Mouse (Mus musculus): Measurements from ENCODE around the gene Unc13b.

The Unc13b gene

DNA sequence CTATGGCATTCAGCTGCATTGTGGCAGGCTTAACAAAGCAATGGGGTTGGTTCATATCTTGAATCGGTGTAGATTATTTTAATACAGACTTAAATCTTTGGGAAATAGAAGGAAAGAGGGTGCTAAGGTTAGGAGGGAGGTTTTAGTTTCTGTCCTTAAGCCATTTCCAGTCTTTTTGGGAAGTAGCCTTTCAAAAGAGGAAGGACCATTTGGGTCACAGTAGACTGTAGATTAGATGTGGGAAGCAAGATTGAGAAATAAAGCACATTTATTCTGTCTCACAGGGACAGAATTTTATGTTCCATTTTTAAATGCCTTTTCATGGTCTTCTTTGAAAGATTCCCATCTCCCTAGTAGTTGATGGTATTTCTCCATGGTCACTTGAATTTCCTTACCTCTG is 159.2 kb downstream of the Unc13b start:
- DNase-seq (ENCODE audit: low spot score in 2 of 2): no peak

DNA sequence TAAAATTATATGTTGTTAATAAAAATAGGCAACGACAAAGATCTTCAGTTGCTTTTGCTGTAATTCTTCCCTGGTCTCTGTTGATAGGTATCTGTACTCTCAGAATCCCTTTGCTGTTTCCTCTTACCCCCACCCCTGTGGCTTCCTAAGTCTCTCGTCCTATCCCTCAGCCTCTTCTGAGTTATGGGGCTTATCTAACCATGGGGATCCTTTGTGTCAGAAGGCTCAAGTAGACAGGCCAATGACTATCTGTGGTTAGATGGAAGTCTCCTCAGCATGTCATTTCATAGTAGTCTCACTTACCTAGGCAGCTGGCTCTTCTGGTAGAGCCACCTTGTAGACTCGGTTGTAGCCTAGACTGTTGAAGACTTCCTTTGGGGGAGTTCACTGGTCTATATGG is 173.1 kb downstream of the Unc13b start:
- no peak for DNase-seq (ENCODE audit: low spot score in 2 of 2)

DNA sequence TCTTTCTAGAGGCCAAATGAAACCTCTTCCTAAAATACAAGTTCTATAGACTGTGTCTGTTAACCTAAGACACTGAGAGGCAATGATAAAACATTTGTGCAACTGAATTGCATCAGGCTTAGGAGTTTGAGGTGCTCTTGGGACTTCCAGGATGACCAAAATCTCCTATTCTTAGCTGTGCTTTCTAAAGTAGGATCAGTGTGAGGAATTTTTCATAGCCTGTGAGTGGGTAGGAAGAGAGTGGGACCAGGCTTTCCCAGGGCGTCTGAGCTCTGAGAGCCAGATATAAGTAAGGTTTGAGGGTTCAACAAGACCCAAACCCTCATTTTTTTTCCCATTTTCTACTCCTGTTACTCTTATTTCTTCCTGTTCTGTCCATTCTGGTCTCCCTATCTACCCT is 174.2 kb downstream of the Unc13b start:
- DNase-seq (ENCODE audit: low spot score in 2 of 2): no peak

DNA sequence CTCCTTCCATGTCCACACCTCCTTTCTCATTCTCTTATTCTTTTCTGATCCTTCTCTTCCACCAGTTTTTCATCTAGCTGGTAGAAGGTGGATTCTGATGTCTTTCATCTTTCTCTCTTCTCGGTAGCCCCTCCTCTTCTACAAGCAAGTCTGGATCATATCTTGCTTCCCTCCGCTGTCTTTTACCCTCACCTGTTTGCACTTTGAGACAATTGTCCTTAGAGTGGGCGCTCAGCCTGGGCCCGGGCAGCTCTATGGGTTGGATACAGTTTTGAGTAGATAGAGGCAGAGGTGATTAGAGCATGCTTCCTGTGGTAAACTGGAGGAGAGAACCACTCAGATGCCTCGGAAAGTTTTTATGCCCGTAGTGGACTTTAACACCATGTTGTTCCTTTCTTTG is 174.7 kb downstream of the Unc13b start:
- no peak for DNase-seq (ENCODE audit: low spot score in 2 of 2)

DNA sequence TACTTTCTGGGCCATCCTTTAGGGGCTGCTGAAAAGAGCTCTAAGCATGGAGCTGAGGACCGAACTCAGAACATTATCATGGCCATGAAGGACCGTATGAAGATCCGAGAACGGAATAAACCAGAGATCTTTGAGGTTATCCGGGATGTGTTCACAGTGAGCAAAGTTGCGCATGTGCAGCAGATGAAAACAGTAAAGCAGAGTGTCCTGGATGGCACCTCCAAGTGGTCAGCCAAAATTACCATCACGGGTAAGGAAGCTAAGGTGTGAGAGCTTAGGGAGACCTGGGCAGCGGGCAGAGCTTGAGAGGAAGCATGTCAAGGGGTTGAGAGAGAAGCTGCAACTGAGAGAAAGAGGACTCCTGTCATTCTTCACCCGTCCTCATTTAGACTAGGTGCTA is 178.1 kb downstream of the Unc13b start:
- no peak for DNase-seq (ENCODE audit: low spot score in 2 of 2)

DNA sequence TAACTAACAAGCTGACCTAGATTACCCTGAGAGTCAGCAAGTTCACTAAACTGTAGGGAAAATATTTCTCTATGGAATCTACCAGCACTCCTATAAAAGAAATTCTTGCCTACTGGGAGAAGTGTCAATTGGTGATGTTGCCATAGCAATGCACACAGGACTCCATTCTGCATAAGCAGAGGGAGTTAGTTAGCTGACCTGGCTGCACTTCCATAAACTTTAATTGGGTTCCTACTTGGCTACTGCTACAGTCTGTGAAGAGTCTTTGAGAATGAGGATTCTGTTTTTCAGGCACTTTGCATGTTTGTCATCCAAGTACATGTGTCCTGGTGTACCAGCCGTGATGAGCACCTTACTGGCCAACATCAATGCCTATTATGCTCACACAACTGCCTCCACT is 182.0 kb downstream of the Unc13b start:
- DNase-seq (ENCODE audit: low spot score in 2 of 2): no peak

DNA sequence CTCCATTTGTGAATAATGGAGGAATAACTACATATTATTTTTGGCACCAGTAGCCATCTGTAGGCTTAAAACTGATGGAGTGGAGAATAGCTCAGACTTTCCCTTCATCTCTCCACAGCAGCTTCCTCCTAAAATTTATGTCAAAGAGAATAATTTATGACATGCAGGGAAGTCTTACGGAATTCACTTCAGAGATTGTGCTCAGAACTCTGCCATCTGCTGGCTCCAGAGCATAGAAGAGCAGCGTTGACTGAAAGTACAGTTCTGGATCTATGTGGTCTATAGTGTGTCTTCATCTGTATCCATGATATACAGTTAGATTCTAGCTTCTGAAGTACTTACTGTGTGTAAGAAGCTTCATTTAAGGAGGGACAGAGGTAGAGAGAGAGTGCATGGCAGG is 185.3 kb downstream of the Unc13b start:
- DNase-seq (ENCODE audit: low spot score in 2 of 2): no peak

DNA sequence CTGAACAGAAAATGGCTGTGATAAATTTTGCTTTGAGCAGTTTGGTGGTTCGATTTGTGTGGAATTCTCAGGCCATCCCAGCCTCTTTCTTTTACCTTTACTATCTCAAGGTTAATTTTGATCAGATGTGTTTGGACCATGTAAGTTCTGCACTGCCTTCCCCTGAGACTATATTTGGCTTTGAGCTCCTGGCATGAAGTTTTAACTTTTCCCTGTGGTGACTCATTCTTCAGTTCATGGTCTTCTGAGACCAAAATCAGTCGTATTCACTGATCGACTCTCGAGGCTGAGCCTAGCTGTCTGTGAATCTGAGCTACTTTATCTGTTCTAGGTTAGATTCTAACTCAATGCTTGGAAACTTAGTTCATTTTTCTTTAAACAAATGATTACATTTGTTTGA is 187.0 kb downstream of the Unc13b start:
- DNase-seq (ENCODE audit: low spot score in 2 of 2): no peak

DNA sequence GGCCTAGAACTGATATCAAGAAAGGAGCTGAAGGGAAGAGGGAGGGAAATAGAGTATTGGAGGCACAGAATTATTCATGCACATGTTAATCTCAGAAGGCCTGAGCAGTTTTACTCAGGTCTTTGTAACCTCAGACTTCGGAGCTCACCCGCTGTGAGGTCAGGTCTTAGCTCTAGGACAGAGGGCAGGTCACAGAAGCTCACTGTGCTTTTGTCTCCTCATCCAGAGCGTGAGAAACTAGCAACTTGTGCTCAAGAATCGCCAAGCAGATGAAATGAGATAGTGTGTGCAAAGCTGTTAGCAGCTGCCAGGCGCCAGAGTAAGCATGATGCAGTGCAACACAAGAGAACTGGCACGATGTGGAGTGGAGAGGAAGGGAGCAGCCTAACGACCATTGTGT is 189.3 kb downstream of the Unc13b start:
- DNase-seq (ENCODE audit: low spot score in 2 of 2): no peak

DNA sequence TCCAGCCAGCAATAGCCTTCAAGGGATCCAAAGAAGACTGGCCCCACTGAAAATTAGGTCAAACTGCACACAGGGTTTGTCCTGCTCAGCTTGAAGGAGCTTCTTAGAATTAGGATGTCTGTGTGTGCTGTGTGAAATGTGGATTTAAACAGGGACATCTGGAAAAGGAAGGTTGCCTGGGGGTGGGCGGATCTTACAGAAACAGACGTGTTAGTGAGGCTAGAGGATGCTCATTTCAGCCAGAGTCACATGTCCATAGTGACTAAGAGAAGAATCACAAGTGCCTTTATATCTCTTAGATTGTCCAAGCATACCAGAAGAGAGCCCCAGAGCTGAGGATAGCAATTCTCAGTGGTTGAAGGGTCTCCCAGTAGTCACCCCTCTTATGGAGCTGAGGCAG is 190.2 kb downstream of the Unc13b start:
- no peak for DNase-seq (ENCODE audit: low spot score in 2 of 2)

DNA sequence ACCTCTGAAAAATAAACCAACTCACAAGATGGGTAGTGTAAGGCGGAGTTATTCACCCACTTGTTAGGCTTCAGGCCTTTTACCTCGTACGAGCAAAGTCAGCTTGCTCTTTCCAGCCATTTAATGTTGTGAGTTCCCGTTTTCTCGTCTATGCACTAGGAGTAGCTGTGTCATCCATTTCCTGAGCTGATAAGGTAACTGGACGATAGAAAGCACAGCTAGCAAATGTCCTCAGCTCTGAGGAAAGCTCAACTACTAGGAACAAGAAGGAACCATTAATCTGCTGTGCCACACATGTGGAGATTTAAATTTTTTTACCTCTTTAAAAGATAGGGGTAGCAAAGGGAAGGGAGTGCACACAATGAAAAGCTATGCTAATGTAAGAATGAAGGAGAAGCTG is 192.5 kb downstream of the Unc13b start:
- DNase-seq (ENCODE audit: low spot score in 2 of 2): no peak

DNA sequence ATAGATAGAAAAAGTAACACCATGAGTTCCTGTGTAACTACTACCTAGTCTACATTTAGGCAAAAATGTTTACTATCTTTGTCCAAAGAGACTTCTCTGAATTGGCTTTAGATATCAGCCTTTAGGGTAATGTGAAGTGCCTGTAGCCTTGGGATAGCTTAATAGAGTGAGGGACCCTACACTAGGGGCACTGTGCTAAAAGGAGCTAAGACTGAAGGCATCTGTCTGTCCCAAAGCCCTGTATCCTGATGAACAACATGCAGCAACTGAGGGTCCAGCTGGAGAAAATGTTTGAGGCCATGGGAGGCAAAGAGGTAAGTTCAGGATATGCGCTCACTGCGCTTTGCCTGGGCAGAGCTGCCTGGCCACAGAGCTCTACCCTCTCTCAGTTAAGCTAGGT is 198.3 kb downstream of the Unc13b start:
- no peak for DNase-seq (ENCODE audit: low spot score in 2 of 2)

DNA sequence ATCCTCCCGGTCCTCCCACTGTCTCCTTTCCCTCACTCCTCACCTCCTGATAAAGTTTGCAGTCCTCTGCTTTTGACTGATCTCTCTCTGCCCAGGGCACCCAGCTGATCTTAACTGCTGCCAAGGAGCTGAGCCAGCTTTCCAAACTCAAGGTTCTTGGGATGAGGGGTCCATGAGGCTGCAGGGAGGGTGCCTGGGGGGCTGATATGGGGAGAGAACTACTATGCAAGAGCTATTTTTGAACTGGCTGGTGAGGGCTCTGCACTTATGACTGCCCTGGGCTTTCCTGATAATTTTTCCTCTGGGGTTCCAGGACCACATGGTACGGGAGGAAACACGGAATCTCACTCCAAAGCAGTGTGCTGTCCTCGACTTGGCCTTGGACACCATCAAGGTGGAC is 199.8 kb downstream of the Unc13b start:
- DNase-seq (ENCODE audit: low spot score in 2 of 2): no peak

DNA sequence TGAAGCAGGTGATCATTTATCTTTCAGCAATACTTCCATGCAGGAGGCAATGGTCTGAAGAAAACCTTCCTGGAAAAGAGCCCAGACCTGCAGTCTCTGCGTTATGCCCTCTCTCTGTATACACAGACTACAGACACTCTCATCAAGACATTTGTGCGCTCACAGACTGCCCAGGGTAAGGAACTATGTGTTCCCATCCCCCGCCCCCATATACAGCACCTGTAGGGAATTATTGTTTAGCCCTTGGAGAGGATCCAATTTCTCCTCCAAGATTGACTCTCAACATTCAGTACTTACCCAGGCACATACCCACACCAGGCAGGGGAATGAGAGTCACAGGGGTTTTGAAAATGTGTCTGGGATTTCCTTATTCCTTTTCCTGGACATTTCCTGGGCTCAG is 200.7 kb downstream of the Unc13b start:
- no peak for DNase-seq (ENCODE audit: low spot score in 2 of 2)

DNA sequence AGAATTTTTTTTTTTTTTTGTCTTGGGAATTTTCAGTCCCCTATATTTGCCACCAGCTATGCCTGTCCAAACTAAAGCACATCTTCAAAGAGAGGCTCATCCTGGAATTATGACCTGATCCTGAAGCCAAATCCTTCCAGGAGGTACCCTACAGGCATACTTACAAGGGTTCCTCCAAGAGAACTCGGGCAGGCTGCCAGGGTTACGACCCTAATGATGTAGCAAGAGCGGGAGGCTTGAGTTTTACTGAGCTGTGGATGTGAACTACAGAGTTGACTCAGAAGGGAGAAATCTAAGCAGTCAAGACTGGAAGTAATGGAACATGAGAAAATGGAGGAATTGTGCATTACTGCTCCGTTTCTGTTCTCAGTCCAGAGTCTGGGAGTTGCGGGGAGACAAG is 201.3 kb downstream of the Unc13b start:
- DNase-seq (ENCODE audit: low spot score in 2 of 2): no peak

DNA sequence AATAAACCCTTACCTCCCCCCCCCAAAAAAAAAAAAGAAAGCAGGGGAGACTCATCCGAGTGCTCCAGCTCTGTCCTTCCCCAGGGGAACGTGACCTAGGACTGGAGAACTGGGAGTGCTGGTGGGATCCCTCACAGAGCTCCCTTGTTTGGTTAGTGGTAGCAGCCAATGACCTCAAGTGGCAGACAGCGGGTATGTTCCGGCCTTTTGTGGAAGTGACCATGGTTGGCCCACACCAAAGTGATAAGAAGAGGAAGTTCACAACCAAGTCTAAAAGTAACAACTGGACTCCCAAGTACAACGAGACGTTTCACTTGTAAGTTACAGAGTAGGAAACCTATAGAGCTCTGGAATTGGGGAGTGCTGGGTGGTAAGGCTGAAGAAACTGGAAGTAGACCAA is 204.1 kb downstream of the Unc13b start:
- peak; percentile 6 to 30 for DNase-seq (ENCODE audit: low spot score in 2 of 2)

DNA sequence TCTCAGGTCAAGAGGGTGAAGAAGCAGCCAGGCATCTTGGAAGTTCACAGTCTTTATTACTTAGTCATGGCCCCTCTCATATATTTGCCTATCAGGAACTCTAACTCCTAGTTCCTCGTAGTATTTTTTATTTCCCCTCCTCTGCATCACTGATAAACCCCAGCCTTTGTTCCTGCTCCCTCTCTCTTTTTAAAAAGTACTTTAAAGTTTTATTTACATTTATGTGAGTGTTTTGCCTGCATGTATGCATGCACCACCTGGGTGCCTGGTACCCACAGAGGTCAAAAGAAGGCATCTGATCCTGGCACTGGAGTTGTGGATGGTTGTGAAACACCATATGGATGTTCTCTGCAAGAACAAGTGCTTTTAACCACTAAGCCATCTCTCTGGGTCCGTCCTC is 207.4 kb downstream of the Unc13b start:
- no peak for DNase-seq (ENCODE audit: low spot score in 2 of 2)

DNA sequence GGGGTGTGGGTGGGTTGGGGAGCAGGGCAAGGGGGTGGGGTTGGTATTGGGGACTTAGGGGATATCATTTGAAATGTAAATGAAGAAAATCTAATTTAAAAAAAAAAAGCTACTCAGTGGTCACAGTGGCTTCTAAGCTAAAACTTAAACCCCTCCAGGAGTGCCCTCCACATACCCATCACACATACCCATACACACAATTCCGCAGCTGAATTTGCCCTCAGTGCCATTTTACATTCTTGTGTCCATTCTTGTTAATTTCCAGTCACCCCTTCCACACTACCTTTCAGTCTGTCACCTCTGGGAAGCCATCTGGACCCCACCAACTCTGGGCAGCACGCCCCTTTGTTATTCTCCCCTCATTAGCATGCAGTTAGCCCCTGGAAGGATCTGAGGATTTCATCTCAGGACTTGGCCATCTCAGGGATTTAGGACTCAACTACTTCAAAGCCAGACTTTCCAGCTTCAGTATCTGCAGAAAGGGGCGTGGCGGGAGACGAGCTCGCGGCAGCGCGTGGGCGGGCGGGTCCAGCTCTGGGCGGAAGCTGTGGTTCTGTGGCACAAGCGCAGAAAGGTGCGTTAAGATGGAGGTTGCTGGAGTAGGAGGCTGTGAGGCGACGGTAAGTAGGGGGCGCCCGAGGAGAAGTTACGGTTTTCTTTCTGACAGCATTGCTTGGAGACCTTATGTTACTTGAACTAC is 208.0 kb downstream of the Unc13b start, which contains the start of gene Atp8b5:
TSS of gene Atp8b5 (plus strand) at position 537 of the 700 bp plus-strand sequence.
- DNase-seq (ENCODE audit: low spot score in 2 of 2): peak; percentile 61 to 78

DNA sequence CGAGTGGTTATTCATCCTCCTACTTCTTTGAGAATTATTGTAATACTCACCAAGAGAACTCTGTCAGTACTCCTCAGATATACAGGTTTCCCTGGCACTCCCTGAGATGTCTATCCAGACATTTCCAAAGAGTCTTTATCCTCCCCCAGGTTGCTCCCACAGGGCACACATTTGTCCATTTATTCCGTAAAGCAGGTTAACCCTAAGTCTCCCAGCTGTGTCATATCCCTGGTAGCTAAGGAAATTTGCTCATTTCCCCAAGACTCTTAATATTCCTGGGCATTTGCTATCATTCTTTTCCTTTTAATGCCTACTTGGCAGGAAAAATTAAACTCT is 208.5 kb downstream of the Unc13b start:
- no peak for DNase-seq (ENCODE audit: low spot score in 2 of 2)

DNA sequence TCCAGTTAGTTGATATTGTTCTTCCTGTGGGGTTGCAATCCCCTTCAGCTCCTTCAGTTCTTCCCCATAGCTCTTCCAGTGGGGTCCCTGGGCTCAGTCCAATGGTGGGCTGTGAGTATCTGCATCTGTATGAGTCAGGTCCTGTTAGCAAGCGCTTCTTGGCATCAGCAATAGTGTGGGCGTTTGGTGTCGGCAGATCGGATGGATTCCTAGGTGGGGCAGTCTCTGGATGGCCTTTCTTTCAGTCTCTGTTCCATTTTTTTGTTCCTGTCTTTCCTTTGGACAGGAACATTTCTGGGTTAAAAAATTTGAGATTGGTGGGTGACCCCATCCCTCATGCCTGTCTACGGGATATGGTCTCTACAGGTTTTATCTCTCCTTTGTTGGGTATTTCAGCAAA is 226.7 kb downstream of the Unc13b start:
- peak in 1 of 2 experiments; percentile 1 for DNase-seq (ENCODE audit: low spot score in 2 of 2)

DNA sequence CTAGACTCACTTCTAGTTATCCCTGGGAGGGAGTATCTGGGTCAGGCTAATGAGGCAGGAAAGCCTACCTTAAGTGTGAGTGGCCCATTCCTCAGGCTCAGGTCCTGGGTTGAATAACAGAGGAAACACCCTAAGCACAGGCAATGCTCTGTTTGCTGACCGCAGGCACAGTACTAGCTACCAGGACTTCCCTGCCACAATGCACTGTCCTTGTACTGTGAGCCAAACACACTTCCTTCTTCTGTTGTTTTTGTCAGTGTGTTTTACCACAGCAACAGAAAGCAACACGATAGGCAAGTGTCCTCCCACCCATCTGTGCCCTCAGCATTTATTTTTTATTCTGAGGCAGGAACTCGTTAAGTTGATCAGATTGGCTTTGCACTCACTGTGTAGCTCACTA is 228.6 kb downstream of the Unc13b start:
- DNase-seq (ENCODE audit: low spot score in 2 of 2): no peak

DNA sequence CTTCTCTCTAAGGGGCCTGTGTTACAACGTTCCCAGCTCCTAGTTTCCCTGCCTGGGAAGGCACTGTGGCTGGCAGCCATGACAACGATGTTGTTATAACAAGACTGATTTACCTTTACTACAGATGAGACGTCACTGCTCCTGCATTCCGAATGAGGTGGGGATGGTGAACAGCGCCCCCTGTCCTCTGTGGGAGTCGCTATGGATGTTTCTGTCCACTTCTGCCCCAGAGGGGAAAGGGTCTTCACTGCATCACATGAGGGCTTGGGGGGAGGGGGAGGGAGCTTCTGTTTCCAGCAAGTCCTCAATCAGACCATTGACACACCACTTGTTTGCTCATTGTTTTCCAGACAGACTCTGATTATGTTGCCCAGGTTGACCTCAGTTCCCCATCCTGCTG is 235.2 kb downstream of the Unc13b start:
- DNase-seq (ENCODE audit: low spot score in 2 of 2): no peak

DNA sequence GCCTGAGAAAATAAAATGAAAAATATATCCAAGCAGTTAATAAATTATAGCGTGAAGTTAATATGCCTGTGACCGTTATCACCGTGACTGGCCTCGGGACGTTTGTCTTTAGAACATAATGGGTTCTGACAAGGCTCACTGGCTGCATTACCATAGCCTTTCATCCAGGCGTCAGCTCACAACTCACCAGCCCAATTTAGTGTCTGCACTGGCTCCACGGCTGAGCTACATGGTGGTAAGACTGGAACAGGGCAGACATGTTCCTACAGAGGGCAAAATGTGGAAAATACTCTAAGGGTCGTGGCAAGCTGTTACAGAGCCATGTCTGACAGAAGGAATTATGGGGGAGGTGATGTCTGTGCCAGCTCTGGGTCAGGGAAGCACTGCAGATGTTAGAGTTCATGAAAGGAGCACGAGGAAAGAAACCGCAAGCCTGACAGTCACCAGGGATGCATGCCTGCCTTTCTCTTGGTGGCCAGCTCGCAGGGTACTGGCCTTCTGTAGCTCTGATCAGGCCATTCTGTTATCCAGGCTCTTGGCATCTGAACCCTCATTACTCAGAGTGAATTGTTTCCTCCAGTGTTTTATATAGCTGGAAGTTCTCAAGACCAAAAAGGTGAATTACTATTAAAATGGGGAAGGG is 251.1 kb downstream of the Unc13b start:
- no peak for DNase-seq (ENCODE audit: low spot score in 2 of 2)
